Mouse (Mus musculus): ENCODE measurements around the gene Tmem217.

GRCm38 (mm10) chr17:29500243-29500740 lies 51.9 kb downstream of the Tmem217 start:
- no peak for TF ChIP-seq CTCF (IDR thresholded peaks at IDR 0.05; ENCODE audit: control insufficient read depth, insufficient read depth, insufficient read length)
- no peak for TF ChIP-seq MYOD1 (IDR thresholded peaks at IDR 0.05; ENCODE audit: control insufficient read depth, insufficient read length, low read depth)
- TF ChIP-seq CEBPB (IDR thresholded peaks at IDR 0.05; ENCODE audit: low read depth), result no peak
- TF ChIP-seq USF1 (IDR thresholded peaks at IDR 0.05; ENCODE audit: low read depth), result no peak
- no peak for TF ChIP-seq MYOG (IDR thresholded peaks at IDR 0.05; ENCODE audit: control insufficient read depth, extremely low read depth, insufficient read length)
- TF ChIP-seq MAX (IDR thresholded peaks at IDR 0.05), result no peak
